Mouse (Mus musculus): Measurements from ENCODE around the gene Syce1l. TPM values are rescaled to one million over a fixed set of nuclear protein-coding genes. Genes with fewer than 3 reads are reported as not detected.

Gene Syce1l
- not detected in 2 replicates for polyA plus RNA-seq (2015; fragmentation: Nextera tagmentation; extraction: Ambion mirVana)

DNA sequence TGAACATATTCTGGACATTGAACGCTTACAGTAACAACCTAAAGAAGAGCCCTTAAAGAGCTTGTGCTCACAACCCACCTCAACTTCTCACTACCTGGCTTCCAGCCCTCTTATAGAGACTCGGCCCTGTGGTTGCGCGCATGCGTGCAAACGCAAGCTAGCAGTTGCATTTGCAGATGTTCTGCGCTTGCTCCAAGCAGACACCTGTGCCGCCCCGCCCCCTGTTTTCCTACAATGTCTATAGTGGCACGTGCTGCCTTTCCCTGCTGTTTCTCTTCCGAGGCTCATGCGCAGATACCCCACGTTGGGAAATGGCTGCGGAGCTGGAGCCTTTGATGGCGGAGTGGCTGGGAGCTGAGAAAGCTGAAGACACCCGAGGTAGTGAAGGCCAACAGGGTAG is at the start of gene Syce1l:
TSS of gene Syce1l (plus strand) at position 288 of the 400 bp plus-strand sequence.
- peaks cover 55% of the 10 kb centered on the region for H3K36me3 ChIP-seq (ENCODE audit: poor library complexity, severe bottlenecking)

DNA sequence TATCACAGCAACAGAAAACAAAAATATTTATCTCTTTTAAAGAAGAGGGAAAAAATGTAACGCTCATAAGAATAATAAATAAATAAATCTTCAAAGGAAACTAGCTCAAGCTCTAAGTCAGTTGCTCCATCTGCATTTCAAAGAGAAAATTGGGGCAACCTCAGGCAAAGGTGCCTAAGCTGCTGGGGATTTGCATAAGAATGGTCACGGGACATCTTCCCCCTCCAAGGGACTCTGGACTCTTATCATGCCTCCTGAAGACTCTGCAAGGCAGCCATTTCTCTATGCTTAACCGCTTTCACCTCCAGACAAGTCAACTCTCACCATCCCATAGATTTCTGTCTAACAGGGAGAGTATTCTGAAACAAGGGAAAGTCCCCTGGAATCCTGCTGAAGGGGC is 44.6 kb upstream of the Syce1l start:
- Histone ChIP-seq H3K4me2 (no peak overlapping the region), H3K36me3 (ENCODE audit: poor library complexity, severe bottlenecking) (no peaks in the 10 kb centered on the region), H3K9me3 (replicated peaks) (no peaks in the 10 kb centered on the region), H3K9ac (no peak overlapping the region), H3K27me3 (no peaks in the 10 kb centered on the region), H3K27ac (no peak overlapping the region), H3K4me1 (no peaks in the 10 kb centered on the region), H3K4me3 (no peak overlapping the region)
- ATAC-seq: no peak
- WGBS: 41% methylated on average over 3 of the region's 3 CpGs

More for the DNA sequence above, at the start of gene Syce1l:
- ATAC-seq: no peak
- no peak within 1 kb of the TSS for H3K4me2 ChIP-seq
- H3K27me3 ChIP-seq: no peaks in the 10 kb centered on the region
- 95% methylated on average over 16 of the region's 16 CpGs for WGBS
- H3K4me1 ChIP-seq: no peaks in the 10 kb centered on the region
- H3K9ac ChIP-seq: no peak within 1 kb of the TSS
- no peak within 1 kb of the TSS for H3K27ac ChIP-seq
- H3K4me3 ChIP-seq: no peak within 1 kb of the TSS
- no peaks in the 10 kb centered on the region for H3K9me3 ChIP-seq (replicated peaks)

DNA sequence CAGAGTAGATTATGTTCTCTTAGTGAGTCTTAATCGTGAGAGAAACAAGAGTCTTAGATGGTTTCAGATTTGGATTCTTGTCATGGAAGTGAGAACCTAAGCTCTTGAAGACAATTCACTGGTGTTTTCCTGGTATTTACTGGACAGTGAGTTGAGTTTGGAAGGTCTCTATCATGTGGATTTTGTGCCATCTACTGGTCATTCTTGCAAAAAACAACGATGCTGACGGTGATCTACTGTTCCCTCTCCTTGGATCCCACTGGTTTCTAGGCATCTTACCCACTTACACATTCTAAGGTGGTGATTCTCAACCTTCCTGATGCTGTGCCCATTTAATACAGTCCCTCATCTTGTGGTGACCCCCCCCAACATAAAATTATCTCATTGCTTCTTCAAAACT is 10.4 kb upstream of the Syce1l start:
- H3K4me3 ChIP-seq: no peak overlapping the region
- ATAC-seq: no peak

DNA sequence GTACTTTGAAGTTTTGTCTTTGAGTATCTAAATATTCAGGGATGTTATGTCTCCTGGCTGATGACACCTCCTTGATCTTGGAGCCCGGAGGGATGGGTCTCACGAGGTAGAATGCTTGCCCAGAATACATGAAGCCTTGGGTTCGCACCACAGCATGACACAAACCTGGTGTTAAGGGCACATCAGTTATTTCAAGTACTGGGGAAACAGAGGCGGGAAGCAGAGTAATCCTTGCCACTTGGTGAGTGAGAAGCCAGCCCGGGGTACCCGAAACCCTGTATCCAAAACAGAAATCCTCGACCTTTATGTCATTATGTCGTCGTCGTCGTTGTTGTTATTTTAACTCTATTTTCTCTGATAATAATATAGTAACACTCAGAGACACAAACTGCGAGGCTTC is 8.9 kb upstream of the Syce1l start:
- Histone ChIP-seq H3K4me2 (peak overlapping the region; percentile 71), H3K27ac (peak overlapping the region; percentile 91), H3K4me3 (peak overlapping the region; percentile 74), H3K9ac (peak overlapping the region; percentile 64), H3K27me3 (no peaks in the 10 kb centered on the region), H3K36me3 (ENCODE audit: poor library complexity, severe bottlenecking) (peaks cover 17% of the 10 kb centered on the region), H3K9me3 (replicated peaks) (no peaks in the 10 kb centered on the region), H3K4me1 (peaks cover 22% of the 10 kb centered on the region)
- ATAC-seq: no peak
- 33% methylated on average over 12 of the region's 12 CpGs for WGBS

More for the DNA sequence above, 10.4 kb upstream of the Syce1l start:
- Histone ChIP-seq H3K36me3 (ENCODE audit: poor library complexity, severe bottlenecking) (peaks cover 1% of the 10 kb centered on the region; the same call in 1 of the 2 replicates), H3K4me2 (no peak overlapping the region), H3K27me3 (no peaks in the 10 kb centered on the region), H3K9ac (no peak overlapping the region), H3K27ac (no peak overlapping the region), H3K9me3 (replicated peaks) (no peaks in the 10 kb centered on the region), H3K4me1 (peaks cover 22% of the 10 kb centered on the region)
- WGBS: 5% methylated on average over 3 of the region's 3 CpGs

DNA sequence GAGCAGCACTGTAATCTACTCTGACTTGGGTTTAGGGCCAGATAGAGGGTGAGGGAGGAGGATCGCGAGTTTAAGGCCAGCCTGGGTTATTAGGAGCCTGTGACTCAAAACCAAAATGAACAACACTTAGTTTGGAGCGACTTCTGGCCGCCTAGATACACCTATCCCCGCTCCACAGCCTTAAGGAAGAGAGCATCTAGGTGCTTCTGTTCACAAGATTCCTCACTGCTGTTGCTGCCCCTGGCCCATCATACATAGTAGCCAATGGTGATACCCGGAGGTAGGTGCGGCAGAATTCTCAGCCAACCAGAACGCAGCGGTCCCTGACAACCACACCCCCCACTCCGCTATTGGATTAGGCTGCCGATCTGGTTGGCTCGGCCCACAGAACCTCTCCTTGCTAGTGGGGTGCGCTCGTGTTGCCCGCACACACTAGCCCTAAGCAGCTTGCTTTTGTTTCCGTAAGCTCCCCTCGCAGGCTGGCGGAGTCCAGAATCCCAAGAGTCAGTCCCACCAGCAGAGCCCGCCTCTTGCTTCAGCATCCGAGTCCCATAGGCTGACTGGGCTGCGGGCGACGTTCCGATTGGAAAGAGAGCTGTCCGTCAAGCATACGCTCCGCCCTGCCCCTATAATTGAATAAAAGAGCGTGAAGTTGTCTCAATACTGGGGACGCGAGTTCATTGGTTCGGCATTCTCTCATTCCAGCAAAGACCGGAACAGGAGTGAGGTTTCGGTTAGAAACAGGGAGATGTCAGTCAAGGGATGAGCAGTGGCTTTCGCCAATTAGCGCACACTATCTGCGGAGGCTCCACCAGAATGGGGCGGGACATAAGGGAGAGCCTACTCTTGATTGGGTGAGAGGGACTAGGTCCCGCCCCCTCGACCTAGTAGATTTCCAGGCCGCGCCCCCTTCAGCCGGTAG is 8.1 kb upstream of the Syce1l start, which contains the start of gene Mon1b:
TSS of gene Mon1b (plus strand) at position 918 of the 922 bp plus-strand sequence.
- WGBS: under 1% methylated on average over 42 of the region's 42 CpGs
- Histone ChIP-seq H3K27me3 (no peaks in the 10 kb centered on the region), H3K4me2 (peak within 1 kb of the TSS; percentile 96), H3K4me1 (peaks cover 22% of the 10 kb centered on the region), H3K36me3 (ENCODE audit: poor library complexity, severe bottlenecking) (peaks cover 24% of the 10 kb centered on the region), H3K9ac (peak within 1 kb of the TSS; percentile 78), H3K9me3 (replicated peaks) (no peaks in the 10 kb centered on the region), H3K4me3 (peak within 1 kb of the TSS; percentile 74), H3K27ac (peak within 1 kb of the TSS; percentile 91)
- peak; percentile 99 for ATAC-seq

DNA sequence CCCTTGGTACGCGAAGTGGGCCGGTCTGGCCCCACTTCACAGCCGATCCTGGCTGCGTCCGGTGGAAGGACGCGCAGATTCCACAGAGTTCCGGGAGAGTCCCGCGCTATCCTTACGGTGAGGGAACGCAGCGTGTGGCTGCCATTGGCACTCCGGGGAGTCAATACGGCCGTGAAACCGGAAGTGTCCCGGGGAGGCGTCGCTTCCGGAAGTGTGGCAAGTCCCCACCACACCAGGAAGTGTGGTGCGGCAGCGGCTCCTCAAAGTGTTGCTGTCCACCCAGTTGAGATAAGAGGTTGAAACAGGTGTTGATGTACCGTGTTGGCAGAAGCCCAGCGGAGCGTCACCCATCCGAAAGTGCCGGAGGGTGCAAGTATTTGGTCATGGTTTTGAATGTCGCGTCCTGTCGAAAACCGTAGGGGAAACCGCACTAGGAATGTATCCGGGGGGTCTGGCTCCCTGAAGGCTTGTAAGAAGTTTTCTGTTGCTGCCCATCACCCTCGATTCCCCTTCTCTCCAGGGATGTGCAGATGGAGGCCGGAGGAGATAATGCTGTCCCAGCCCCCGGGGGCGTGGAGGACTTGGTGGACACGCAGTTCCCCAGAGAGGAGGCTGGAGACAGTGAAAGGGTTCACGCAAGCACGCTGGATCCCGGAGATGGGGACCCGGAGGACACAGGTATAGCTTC is 7.3 kb upstream of the Syce1l start:
- H3K27ac ChIP-seq: peak overlapping the region; percentile 84
- H3K4me1 ChIP-seq: peaks cover 22% of the 10 kb centered on the region
- H3K4me2 ChIP-seq: peak overlapping the region; percentile 96
- peak overlapping the region; percentile 74 for H3K4me3 ChIP-seq
- peak overlapping the region; percentile 78 for H3K9ac ChIP-seq
- H3K9me3 ChIP-seq (replicated peaks): no peaks in the 10 kb centered on the region
- ATAC-seq: peak; percentile 78
- no peaks in the 10 kb centered on the region for H3K27me3 ChIP-seq
- peaks cover 31% of the 10 kb centered on the region for H3K36me3 ChIP-seq (ENCODE audit: poor library complexity, severe bottlenecking)
- 1% methylated on average over 44 of the region's 44 CpGs for WGBS

DNA sequence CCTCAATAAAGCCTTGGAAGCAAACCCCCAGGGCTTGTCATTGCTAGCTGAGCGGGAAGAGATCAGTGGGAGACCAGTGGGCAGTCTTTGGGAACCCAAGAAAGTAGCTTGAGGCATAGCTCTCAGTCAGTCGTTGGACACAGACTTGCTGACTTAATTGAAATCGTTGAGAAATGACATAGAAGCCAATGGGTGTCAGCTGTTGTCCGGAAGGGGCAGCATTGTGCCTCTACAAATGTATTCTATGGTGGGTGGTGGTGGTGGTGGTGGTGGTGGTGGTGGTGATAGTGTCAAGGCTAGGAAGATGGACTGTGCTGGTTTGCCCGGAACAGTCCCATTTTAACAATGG is 6.8 kb upstream of the Syce1l start:
- H3K4me2 ChIP-seq: peak overlapping the region; percentile 96
- WGBS: 38% methylated on average over 5 of the region's 5 CpGs
- H3K36me3 ChIP-seq (ENCODE audit: poor library complexity, severe bottlenecking): peaks cover 36% of the 10 kb centered on the region
- H3K27ac ChIP-seq: no peak overlapping the region
- peak overlapping the region; percentile 78 for H3K9ac ChIP-seq
- peaks cover 22% of the 10 kb centered on the region for H3K4me1 ChIP-seq
- H3K27me3 ChIP-seq: no peaks in the 10 kb centered on the region
- no peaks in the 10 kb centered on the region for H3K9me3 ChIP-seq (replicated peaks)
- peak overlapping the region; percentile 74 for H3K4me3 ChIP-seq
- no peak for ATAC-seq

DNA sequence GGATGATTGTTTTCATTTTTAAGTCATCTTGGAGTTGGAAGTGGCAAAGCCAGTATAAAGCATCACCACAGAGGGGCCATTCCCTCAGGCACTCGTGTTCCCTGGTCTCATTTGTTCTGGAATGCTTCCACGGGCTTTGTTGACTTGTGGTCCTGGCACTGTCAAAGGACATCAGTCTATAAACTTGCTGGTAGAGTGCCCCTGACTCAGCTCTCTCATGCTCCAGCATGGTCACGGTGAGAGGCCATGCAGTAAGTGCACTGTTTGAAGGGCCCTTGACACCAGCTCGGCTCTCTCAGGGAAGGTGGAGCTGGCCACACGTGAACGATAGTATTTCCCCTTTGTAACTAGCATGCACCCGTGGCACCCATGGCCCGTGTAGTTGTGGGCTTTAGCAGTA is 2.7 kb upstream of the Syce1l start:
- WGBS: 90% methylated on average over 8 of the region's 8 CpGs
- ATAC-seq: no peak

DNA sequence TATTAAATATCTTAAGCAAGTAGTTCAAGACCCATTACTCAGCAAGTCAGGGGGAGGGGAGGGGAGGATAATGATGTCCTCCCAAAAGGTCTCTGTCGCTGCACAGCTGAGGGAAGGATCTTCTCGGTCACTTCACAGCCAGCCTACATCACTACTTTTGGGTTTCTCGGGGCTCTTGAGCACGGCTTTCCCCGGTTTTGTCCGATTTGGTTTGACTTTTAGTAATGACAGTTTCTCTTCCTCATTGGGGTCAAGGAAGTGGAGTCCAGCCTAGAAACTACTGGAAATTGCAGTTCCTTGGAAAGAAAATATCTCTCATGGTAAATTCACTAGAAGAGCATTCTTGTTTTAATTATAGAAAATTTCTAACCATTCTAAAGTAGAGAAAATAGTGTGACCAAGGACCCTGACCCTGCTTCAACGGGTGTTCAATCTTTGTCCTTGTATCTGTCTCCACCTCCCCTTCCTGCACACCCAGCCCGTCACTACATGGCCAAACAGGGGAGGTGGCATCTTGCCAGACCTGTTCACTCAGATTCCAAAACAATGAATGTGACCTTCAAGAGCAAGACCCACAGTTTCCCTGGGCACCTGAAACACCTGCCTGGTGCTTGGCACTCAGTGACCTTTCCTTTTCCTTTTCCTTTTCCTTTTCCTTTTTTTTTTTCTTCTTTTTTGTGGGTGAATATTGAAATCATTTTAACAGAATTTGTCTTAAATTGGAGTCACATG is 632 bp downstream of the Syce1l start:
- H3K36me3 ChIP-seq (ENCODE audit: poor library complexity, severe bottlenecking): peaks cover 48% of the 10 kb centered on the region
- no peak for ATAC-seq

More for the DNA sequence above, 2.7 kb upstream of the Syce1l start:
- Histone ChIP-seq H3K4me3 (no peak overlapping the region), H3K9me3 (replicated peaks) (no peaks in the 10 kb centered on the region), H3K27me3 (no peaks in the 10 kb centered on the region), H3K36me3 (ENCODE audit: poor library complexity, severe bottlenecking) (peaks cover 60% of the 10 kb centered on the region), H3K4me2 (no peak overlapping the region), H3K4me1 (peaks cover 15% of the 10 kb centered on the region), H3K9ac (no peak overlapping the region), H3K27ac (no peak overlapping the region)

DNA sequence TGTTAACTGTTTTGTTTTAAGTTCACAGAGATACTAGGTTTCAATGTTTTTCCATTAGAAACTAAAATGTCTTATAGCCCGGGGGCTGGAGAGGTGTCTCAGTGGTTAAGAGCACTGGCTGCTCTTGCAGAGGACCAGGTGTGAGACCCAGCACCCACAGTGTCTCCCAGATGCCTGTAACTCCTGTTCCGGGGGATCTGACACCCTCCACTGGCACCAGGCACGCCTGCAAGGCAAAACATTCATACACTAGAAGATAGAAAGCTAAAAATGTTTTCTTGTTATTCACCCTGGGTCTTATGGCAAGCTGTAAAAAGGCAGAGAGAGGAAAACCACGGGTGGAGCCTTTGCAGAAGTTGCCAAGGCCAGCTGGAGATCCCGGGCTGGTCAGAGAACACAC is 2.2 kb downstream of the Syce1l start:
- no peaks in the 10 kb centered on the region for H3K4me1 ChIP-seq
- H3K4me3 ChIP-seq: no peak overlapping the region
- no peak overlapping the region for H3K9ac ChIP-seq
- 85% methylated on average over 5 of the region's 5 CpGs for WGBS
- no peak overlapping the region for H3K4me2 ChIP-seq
- peaks cover 32% of the 10 kb centered on the region for H3K36me3 ChIP-seq (ENCODE audit: poor library complexity, severe bottlenecking)
- no peak overlapping the region for H3K27ac ChIP-seq
- ATAC-seq: no peak
- no peaks in the 10 kb centered on the region for H3K27me3 ChIP-seq
- H3K9me3 ChIP-seq (replicated peaks): no peaks in the 10 kb centered on the region

More for the DNA sequence above, 632 bp downstream of the Syce1l start:
- no peaks in the 10 kb centered on the region for H3K4me1 ChIP-seq
- H3K4me3 ChIP-seq: no peak overlapping the region
- H3K9ac ChIP-seq: no peak overlapping the region
- no peaks in the 10 kb centered on the region for H3K9me3 ChIP-seq (replicated peaks)
- H3K27me3 ChIP-seq: no peaks in the 10 kb centered on the region
- 90% methylated on average over 8 of the region's 8 CpGs for WGBS
- no peak overlapping the region for H3K4me2 ChIP-seq
- H3K27ac ChIP-seq: no peak overlapping the region

DNA sequence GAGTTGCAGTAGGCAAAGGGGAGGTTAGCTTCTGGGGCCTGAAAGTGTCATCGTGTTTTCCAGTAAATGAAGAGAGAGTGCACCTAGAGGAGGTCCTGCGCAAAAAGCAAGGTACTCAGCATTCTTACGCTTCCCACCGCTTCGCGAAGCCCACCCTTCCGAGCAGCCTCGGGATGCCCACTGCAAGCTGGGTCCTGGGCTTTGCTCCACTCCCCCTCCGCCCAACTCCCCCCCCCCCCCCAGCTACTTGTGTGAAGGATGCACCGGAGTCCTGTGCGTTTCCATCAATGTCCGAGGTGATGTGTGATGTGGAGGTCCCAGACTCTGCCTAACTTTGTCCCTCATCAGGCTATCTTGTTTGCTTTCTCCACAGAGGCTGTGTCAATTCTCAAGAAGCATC is 9.4 kb downstream of the Syce1l start:
- no peak for ATAC-seq
- no peak overlapping the region for H3K9ac ChIP-seq
- no peaks in the 10 kb centered on the region for H3K27me3 ChIP-seq
- no peak overlapping the region for H3K4me3 ChIP-seq
- no peak overlapping the region for H3K27ac ChIP-seq
- no peaks in the 10 kb centered on the region for H3K9me3 ChIP-seq (replicated peaks)
- H3K4me1 ChIP-seq: no peaks in the 10 kb centered on the region
- H3K36me3 ChIP-seq (ENCODE audit: poor library complexity, severe bottlenecking): no peaks in the 10 kb centered on the region
- 84% methylated on average over 11 of the region's 12 CpGs for WGBS
- no peak overlapping the region for H3K4me2 ChIP-seq

DNA sequence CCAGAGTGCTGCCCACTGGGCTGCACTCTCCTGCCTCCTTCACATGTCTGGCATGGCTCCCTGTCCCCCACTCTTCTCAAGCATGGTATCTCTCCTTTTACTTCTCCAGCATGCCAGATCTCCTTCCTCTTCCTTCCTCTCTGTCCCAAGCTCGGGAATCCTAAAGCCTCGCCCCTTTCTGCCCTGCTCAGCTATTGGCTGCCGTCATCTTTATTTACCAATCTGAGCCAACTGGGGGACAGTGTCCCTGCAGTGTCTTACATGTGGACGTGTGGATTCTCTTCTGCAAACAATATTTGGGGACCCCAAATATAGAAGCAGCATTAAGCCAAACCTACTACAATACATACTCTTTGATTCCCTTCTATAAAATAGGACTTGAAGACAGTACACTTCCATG is 10.1 kb downstream of the Syce1l start:
- Histone ChIP-seq H3K9me3 (replicated peaks) (no peaks in the 10 kb centered on the region), H3K4me1 (no peaks in the 10 kb centered on the region), H3K36me3 (ENCODE audit: poor library complexity, severe bottlenecking) (no peaks in the 10 kb centered on the region), H3K27ac (no peak overlapping the region), H3K4me3 (no peak overlapping the region), H3K9ac (no peak overlapping the region), H3K27me3 (no peaks in the 10 kb centered on the region), H3K4me2 (no peak overlapping the region)
- 55% methylated on average over 4 of the region's 4 CpGs for WGBS
- ATAC-seq: no peak
